Mouse (Mus musculus) natural killer cell, adult 2 months (primary cell): Measurements from ENCODE around the gene Tgm2.

Experiments used
- DNase-seq, 2 experiments: peaks; one replicate each; pipeline ENCODE4 v3.0.0; 2022; ENCODE audit warnings: low spot score in 2 of 2

The Tgm2 gene

DNA sequence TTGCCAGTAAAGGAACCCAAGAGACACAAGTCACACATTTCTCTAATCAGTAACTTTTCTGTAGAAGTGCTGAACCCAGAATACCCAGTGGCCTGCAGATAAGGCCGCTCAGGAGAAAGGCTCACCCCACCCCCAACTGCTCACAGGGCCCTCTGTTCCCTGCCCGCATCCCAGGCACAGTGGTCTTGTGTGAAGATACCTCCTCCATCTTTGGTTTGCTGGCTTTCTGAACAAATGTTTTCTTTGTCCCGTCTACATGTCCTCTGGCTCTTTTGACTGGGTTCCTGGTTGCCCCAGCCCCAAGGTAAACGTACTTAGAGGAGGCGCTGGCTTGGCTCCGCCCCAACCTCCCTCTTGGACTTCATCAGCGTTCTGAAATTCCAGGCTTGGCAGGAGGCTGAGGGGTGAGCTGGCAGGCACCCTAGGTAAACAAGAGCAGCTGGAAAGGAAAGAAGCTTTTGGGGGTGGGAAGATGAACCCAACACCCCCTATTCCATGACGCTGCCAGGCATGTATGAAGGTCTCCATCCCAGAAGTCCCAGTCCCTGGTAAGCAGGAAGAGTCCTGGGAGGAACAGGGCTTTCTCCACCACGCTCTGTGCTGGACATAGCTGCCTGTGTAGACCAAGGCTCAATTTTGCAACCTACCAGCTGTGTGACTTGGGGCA is 32.5 kb downstream of the Tgm2 start:
- DNase-seq, result no peak

DNA sequence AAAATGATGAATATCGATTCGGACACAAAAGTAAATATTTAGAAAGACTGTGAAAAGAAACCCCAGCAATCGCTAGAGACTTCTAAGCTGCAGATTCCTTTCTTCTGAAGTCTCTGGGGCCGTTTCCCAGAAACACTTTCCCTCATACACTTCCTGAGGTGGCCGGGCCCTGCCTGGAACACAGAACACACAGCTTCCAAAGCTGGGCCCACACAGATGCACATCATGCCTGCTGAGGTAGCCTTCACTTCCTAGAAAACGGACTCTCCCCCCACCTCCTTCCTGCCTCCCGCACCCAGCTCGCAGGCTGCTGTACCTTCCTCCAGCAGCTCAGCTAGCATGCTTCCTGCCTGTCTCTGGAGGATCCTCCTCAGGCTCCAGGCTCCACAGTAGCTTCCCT is 36.7 kb downstream of the Tgm2 start:
- DNase-seq, result no peak

DNA sequence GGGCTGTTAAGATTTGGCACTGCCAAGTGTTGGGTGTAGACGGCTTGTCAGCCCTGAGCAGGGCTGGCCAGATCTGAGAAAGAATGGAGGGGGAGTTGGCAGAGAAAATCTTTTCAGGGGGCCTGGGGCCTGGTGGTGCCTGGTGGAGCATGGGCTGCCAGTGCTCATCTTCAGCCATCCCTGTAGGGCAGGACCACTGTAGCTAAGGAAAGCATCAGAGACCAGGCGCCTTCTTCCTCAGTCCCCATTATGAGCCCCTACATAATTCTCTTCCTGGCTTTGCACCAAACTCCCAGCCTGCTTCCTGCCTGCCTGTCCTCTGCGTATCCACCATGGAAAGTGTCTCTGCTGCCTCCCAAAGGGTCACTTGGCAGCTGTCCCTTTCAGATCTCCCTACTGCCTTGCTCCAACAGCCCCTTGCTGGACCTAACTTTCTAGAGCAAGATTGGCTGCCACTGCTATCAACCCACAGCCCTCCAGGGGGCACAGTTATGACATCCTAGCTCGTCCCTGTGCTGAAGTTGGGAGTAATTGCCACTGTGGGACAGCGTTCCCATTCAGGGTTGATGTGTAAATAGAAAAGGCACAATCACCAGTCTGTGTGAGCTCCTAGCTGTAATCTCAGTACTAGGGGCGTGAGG is 39.2 kb downstream of the Tgm2 start:
- no peak for DNase-seq

DNA sequence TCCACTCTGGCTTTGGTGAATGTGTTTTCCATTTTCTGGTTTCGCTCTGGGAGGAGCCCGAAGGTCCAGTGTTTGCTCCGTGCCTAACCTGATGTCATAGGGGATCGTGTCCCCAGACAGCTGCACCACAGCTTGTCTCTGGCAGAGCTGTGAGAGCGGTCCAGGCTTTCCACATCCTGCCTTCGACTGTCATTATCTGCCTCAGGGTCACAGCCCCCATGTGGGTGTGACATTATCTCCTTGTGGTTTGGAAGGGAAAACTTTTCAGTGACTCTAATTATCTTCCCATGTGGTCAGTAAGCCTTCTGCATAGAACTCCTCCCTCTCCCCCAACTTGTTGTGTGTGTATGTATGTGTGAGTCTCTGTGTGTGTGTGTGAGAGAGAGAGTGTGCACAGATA is 40.6 kb downstream of the Tgm2 start:
- peak in 1 of 2 experiments; percentile 7 for DNase-seq

DNA sequence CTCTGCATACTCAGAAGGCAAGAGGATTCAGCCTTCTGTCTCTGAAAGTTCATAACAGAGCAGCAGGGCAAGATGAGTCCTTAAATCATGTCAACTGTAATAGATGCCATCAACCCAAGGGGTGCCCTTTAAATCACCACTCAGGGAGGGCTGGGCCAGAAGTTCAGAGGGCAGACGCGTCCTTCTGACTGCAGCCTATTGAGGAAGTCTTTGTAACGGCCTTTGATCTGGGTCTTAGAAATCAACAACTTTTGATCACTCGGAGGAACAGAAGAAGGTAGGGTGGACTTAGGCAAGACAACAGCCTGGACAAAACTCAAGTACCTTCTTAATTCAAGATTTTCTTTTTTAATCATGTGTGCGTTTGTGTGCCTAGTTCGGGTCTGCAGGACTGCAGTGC is 41.3 kb downstream of the Tgm2 start:
- DNase-seq, result no peak

DNA sequence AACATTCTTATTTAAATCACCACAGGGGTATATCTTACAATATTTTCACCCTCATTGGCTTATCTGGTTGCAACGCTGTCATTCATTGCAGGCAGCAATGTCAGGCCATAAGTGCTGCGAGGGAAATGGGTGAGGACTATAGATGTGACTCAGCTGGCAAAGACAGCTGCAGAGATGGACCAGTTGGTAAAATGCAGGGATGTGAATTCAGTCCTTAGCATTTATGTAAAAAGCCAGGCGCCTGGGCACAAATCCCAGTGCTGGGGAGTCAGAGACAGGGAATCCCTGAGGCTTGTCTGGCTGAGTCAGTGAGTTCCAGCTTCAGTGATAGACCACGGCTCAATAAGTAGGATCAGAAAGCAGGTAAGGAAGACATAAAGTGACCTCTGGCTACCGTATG is 44.5 kb downstream of the Tgm2 start:
- DNase-seq, result no peak

DNA sequence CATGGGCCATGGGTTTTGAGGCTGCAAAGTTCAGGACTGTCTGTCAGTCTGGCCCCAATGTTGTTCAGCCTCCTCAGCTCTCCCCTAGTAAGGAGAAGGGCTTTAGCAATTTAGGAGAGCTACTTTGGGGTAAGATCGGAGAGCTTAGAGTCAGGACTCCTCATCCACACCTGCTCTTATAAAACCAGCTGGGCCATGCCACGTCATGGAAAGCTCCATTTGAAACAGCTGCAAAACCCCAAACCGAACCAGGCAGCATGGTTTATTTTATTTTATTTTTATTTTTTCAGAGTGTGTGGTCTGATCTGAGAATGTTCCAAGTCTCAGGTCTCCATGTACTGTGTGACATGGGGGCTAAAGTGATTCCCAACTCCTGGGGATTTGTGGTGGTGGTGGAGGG is 46.7 kb downstream of the Tgm2 start:
- DNase-seq, result no peak

DNA sequence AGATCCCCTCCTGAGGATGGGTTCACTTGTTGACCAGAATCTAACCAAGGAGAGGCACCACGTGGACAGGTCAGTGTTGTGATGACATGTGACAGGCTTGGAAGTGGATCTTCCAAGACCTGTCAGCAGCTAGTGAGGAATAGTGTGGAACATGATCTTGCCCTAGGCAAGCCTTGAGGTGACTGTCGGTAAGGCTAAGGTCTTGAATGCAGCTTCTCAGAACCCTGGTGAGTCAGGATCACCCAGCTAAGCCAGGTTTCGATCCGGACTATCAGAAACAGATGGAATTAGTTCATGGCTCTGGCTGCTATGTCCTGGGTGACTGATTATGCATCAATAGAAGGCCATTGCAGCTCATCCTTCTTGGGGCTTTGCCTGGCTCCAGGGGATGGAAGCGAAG is 47.5 kb downstream of the Tgm2 start:
- DNase-seq, result no peak

DNA sequence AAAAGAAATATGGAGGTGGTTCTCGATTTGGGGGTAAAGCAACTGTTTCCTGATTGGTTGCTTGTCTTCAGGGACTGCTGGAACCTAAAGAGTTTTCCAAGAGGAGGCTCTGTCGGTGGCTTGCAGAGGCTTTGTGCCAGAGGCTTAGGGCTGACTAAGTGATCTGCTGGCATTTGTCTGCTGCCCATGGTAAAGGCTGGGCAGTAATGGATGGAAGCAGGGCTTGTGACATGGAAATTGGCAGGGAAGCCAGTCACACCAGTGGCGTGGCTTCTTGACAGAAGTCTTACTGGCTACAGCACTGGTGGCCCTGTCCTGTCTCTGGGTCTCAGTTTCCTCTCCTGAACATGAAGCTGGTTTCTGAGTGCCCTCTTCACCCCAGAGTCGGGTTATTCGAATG is 49.2 kb downstream of the Tgm2 start:
- no peak for DNase-seq

DNA sequence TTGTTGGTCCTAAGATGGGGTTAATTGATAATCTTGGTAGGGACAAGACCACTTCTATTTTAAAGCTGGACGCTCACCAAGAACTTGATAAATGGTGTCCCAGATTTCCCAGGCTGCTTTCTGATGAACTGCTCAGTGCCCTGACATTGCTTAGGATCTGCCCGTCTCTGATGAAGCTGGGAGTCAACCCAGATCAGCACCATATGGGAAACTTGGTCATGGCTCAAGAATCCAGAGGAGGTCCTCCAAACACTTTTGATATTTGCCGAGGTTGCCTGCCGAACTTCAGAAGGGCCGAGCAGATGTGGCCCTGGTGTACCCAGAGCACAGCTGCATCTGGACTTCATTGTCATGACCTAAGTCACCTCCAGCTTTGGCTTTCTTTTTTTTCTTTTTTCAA is 51.4 kb downstream of the Tgm2 start:
- no peak for DNase-seq

DNA sequence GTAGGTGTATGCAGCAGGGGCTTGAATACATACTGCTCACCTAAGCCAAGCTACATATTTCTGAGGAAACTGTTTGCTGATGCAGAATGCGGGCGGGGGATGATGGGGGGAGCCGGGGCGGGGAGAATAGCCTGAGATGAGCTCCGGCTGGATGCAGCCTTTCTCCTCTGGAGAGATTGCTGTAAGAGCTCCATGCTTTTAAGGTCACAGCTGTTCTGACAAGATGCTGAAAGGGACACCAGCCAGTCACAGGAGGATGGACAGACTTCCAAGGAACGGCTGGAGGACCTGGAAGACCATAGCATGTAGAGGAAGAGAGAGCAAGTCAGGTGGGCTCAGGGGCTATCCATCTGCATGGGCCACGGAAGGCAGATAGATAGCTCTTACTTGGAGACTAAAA is 51.9 kb downstream of the Tgm2 start:
- DNase-seq, result no peak

DNA sequence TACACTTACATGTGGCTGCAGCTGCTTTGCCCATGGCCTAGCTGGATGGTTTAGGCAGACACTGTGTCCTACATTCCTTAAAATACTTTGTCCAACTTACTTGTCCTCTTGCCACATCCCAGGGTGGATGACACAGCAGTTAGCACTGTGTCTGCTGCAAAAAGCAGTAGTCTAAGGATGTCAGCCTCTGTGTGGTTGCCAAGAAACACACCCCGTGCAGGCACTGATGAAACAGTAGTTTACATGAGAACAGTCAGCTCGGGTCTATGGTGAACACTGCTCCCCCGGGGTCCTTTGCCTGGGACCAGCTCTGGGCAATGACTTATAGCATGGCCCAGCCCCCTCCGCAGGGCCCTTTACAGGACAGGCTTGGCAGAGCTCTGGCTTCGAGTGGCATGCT is 52.9 kb downstream of the Tgm2 start:
- DNase-seq, result no peak

DNA sequence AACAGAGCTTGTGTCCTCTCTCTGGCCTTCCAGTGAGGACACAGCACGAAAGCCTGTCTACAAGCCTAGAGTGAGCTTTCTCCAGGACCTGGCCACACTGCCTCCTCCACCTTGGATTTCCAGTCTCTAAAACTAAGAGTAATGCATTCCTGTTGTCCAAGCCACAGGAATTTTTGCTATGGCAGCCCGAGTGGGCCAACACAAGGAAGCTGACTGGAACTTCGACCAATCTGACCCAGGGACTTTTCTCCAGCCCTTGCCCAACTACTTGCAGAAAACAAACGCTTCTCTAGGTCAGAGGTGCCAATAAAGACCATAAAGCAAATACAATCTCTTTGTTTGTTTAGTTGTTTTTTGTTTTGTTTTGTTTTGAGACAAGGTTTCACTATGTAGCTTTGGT is 56.1 kb downstream of the Tgm2 start:
- no peak for DNase-seq

DNA sequence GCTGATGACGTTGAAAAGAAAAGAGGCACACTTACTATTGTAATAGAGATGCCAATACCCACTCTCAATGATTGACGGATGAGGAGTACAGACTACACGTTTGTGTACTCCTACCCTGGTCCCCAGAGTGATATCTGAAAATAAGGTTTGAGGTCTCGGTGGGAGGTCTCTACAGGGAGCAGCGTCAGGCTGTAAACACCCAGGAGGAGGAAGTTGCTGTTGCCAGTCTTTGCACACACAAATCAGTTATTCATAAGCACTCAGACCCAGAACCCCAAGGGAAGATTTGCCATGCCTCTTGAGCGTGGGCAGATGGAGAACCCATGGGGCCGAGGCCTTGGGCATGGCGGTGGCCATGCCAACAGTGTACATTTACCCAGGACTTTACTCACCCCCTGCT is 61.8 kb downstream of the Tgm2 start:
- peak in 1 of 2 experiments; percentile 39 for DNase-seq

DNA sequence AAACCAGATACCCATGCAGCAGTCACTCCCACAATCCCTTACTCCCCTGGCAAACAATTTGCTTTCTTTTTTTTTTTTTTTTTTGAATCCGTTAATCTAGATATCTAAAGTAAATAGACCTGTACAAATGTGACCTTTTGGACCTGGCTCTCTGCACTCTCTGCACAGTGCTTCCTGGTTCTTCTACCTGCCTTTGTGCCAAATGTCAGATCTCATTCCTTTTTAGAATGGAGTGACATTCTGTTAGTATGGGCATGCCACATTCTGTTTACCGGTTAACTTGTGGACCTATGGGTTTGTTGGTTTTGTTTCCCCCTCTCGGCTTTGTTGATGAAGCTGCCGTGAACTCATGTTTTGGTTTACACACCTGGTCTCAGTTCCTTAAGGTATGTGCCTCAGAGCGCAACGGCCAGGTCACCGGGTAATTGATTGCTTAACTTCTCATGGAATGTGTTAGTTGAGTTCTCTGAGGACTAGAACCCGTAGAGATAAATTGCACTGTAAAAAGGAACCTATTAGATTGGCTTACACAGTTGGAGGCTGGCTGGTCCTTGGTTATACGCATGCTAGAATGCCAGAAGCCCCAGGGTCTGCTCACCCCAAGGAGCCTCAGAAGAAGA is 65.5 kb downstream of the Tgm2 start:
- no peak for DNase-seq

DNA sequence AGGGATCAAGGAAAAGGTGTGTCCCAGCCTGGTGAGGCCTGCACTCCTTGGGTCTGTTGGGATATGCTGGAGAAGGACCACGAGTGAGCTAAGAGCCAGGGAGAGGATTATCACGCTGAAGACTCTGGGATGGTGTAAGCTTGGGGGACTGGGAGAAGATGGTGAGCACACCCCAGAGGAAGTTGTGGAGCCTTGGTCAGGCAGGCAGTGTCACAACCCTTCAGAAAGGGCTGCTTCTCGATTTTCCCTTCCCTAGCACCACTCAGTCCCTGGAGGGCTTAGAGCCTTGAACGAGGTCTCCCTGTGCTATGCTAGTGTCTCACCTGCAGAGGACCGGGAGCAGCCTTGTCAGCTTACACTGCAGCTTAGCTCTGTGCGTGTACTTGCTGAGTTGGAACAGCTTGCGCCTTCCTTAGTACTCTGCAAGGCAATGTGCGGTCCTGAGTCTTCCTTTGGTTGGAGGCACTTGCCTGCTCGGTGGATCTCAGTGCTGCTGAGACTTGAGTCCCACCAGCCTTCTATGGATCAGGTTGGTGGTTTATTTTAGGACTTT is 66.3 kb downstream of the Tgm2 start:
- DNase-seq, result no peak

DNA sequence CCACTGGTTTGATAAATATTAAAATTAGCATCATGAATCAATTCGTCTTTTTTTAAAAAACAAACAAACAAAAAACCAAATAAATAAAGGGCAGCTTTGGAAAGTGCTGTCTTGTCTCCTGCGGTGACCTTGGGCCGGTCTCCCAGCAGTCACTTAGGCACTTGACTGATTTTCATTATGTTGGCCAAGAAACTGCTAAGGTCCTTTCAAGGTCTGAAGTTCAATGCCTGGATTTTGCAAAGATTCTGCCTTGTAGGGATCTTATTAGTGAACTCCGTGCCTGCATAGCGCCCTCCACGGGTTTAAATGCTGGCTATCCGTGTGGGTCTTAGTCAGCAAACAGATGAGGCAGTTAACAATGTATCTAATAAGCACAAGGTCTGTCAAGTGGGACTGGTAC is 67.3 kb downstream of the Tgm2 start:
- no peak for DNase-seq

DNA sequence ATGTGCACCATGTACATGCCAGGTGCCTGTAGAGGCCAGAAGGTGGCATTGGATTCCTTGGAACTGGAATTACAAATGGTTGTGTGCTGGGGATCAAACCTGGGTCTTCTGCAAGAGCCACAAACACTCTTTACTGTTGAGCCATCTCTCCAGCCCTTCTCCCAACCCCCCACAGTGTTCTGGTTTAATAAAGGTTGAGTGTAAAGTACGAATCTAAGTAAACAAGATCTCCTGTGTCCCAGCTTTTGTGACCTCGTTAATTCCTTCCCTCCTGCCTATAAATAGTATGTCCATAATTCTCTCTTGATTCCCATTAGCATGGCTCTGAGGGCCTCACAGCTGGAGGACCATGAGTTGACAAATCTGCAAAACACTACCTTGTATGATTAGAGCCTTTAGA is 68.3 kb downstream of the Tgm2 start:
- no peak for DNase-seq

DNA sequence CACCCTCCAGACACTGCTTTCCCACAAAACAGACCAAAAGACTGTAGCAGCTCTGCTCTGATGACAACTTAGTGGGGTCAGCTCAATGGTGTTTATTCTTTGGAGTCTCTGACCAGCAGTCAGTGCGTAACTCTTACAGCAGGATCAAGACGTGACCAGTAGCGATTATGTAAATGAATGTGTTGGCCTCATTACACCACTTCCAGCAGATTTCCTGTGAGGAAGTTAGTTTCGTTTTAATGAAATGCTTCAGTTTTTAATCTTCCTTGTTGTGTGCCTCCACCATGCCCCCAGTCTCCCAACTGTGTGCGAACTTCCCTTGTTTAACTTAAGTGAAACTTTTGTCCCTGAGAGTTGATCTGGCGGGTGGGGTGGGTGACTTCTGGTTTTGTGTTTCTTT is 69.5 kb downstream of the Tgm2 start:
- no peak for DNase-seq

DNA sequence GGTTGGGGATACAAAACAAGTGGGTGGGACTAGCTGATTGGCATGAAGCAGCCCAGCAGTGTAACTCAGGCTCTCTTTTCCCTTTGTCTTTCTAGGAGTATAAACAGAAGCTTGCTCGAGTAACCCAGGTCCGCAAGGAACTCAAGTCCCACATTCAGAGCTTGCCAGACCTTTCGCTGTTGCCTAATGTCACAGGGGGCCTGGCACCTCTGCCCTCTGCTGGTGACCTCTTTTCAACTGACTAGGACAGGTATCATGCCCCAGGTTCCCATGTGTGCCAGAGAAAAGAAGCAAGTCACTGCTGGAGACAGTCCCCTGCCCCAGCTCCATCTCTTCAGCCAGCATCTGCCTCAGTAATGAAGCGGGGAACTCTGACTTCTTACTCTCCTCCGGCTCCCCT is 71.4 kb downstream of the Tgm2 start:
- no peak for DNase-seq

DNA sequence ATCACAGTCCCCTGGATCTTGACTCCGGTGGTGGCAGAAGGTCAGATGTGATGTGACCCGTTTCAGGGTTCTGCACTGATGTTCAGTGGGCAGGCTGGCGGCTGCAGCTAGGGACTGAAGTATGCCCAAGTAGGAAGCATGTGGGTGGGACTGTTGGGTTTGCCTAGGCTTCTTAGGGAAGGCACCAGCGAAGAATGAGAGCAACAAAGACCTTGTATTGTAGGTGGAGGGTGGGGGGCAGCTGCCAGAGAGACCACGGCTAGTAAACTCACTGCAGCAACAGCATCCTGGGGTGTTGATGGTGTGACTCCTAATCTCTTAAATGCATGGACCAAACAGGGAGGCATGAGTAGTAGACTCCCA is 74.6 kb downstream of the Tgm2 start:
- DNase-seq, result no peak

DNA sequence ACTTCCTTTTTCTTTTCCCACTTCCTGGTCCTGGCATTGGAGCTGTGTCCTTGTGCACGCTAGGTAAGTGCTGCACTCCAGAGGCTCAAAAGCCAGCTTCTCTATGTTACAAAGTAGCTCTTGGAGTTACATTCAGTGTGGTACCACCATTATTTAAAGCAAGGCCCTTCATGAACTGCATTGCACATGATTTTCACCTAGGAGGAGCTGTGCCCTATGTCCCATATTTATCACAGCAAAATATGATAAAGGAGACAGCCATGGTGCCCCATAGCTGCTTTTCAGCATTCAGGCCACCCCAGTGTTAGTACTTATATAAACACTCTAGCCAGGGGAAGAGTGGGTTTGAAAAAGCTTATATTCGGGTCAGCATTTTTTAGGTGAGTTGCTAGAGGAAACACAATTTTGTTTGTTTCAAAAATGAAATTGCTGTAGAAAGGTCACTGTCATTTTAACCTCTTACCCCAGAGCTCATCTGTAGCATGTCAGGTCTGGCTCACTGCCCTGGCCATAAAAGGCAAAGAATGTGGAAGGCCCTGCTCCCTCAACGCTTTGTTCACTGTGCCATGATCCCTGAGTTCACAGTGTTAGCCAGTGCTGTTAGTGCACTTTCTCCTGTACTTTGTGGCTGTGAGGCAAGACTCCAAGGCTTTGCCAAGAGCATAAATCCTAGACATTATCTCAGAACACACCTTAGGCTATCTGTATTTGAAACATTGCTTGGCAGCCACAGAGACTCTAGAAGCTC is 75.2 kb downstream of the Tgm2 start:
- no peak for DNase-seq
